Mouse (Mus musculus) hindbrain, embryonic 14.5 days (tissue): ENCODE results near the gene Arntl2. TPM values are rescaled to one million over a fixed set of nuclear protein-coding genes. Genes with fewer than 3 reads are reported as not detected.
"Not testable (repeated sequence)": the region's sequence is repeated elsewhere in the genome, so short reads cannot be mapped to it uniquely, and the experiment has no call there.

Experiments
- ATAC-seq: fragments of 200-750 bp; cut with Nextera tagmentation; 2 replicates; pipeline ENCODE4 v1.8.0; 2017; ENCODE audit warnings: moderate number of reproducible peaks, mild to moderate bottlenecking, moderate TSS enrichment, moderate library complexity; ENCODE audit not compliant: low FRiP score
- DNase-seq: peaks from one replicate; pipeline ENCODE4 v3.0.0-alpha.2; 2015; ENCODE audit warnings: low spot score
- H3K27ac ChIP-seq: fragments of 300-500 bp; sonication (generic); 2 replicates; pipeline ENCODE4 v1.5.1; 2014; ENCODE audit warnings: mild to moderate bottlenecking, moderate library complexity
- H3K27me3 ChIP-seq: fragments of 300-500 bp; sonication (generic); 2 replicates; pipeline ENCODE4 v1.6.1; 2014; ENCODE audit warnings: mild to moderate bottlenecking, low read length, mixed read lengths; ENCODE audit not compliant: control insufficient read depth, insufficient read depth
- H3K36me3 ChIP-seq: fragments of 300-500 bp; sonication (generic); replicated peaks from 2 replicates; pipeline ENCODE4 v1.6.1; 2014; ENCODE audit not compliant: control insufficient read depth, insufficient read depth
- H3K4me1 ChIP-seq: fragments of 300-500 bp; sonication (generic); replicated peaks from 2 replicates; pipeline ENCODE4 v1.6.1; 2014; ENCODE audit warnings: antibody characterized with exemption, low read length, mixed read lengths; ENCODE audit not compliant: control insufficient read depth, insufficient read depth
- H3K4me2 ChIP-seq: fragments of 300-500 bp; sonication (generic); replicated peaks from 2 replicates; pipeline ENCODE4 v1.6.1; 2014; ENCODE audit warnings: mild to moderate bottlenecking, moderate library complexity
- H3K4me3 ChIP-seq: fragments of 300-500 bp; sonication (generic); replicated peaks from 2 replicates; pipeline ENCODE4 v1.5.1; 2014; ENCODE audit warnings: mild to moderate bottlenecking, low read length
- H3K9ac ChIP-seq: fragments of 300-500 bp; sonication (generic); 2 replicates; pipeline ENCODE4 v1.6.1; 2014
- H3K9me3 ChIP-seq: fragments of 300-500 bp; sonication (generic); 2 replicates; pipeline ENCODE4 v1.6.1; 2016; ENCODE audit warnings: low read length; ENCODE audit not compliant: control insufficient read depth
- WGBS: fragments of 180-500 bp; shearing (Covaris S2); extraction: QIAGEN DNeasy Blood & Tissue Kit; methylation state at CpG from one replicate; pipeline ENCODE4 v1.1.7; 2014; 5-methylcytosine and 5-hydroxymethylcytosine counted together
- polyA plus RNA-seq: library from polyadenylated mRNA; unstranded; fragments of >200 nt; fragmentation: Nextera tagmentation; extraction: Ambion mirVana; gene quantifications from 2 replicates; pipeline ENCODE4 v1.2.1, GENCODE M21; 2014

The Arntl2 gene
- polyA plus RNA-seq, 1 experiment from 2014 or later: 2.5 TPM

DNA sequence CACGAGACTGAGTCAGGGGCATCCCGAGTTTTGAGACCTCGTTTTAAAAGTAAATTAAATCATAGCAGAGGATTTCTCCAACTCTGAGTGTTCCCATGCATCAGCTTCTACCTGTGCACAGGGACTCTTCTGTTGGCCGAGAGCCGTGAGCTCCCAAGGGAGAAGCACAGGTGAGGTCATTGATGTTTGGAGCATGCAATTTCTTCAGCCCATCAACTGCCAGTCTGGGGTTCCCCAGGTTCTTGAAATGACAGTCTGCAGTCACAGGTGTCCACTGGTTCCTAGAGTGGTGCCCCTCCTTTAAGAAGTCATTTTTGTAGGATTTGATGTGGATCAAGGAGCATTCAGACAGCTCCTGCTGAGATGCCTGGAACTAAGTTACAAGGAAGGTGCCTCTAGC lies 25.0 kb upstream of the Arntl2 start:
- no peak for ATAC-seq
- no peak overlapping the region for H3K4me3 ChIP-seq
- no peak overlapping the region for H3K27ac ChIP-seq
- no peaks in the 10 kb centered on the region for H3K27me3 ChIP-seq
- peaks cover 68% of the 10 kb centered on the region for H3K36me3 ChIP-seq
- H3K4me1 ChIP-seq: no peaks in the 10 kb centered on the region
- DNase-seq: no peak
- 90% methylated on average over 5 of the region's 5 CpGs for WGBS
- H3K9ac ChIP-seq: no peak overlapping the region
- no peak overlapping the region for H3K4me2 ChIP-seq
- no peaks in the 10 kb centered on the region for H3K9me3 ChIP-seq

DNA sequence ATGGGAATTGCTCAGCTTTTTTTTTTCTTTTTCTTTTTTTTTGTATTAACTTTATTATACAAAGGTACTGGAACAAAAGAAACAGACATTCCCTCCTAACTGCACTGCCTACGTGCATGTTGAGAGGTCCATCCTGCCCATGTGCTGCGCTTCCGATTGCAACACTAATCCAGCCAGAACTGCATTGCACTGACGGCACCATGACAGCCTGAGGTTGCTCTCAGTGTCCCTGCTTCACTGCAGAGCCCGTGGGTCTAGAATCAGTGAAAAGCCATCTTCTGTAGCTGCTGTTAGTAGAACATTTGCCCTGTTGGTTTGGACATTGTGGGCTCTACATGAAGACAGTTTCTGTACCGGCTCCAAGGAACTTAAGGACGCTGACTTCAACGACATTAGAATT lies 20.0 kb upstream of the Arntl2 start:
- not testable (repeated sequence) for H3K4me2 ChIP-seq, H3K9ac ChIP-seq, H3K9me3 ChIP-seq, DNase-seq, H3K27ac ChIP-seq, H3K4me3 ChIP-seq, H3K4me1 ChIP-seq, H3K27me3 ChIP-seq, ATAC-seq
- H3K36me3 ChIP-seq: peaks cover 38% of the 10 kb centered on the region
- WGBS: 80% methylated on average over 8 of the region's 8 CpGs

GRCm38 (mm10) chr6:146776610-146777389 lies 19.1 kb upstream of the Arntl2 start:
- H3K27me3 ChIP-seq: no peaks in the 10 kb centered on the region
- H3K4me2 ChIP-seq: no peak overlapping the region
- H3K9ac ChIP-seq: no peak overlapping the region
- 3% methylated on average over 2 of the region's 2 CpGs for WGBS
- no peaks in the 10 kb centered on the region for H3K4me1 ChIP-seq
- H3K9me3 ChIP-seq: no peaks in the 10 kb centered on the region
- no peak overlapping the region for H3K4me3 ChIP-seq
- no peak overlapping the region for H3K27ac ChIP-seq
- ATAC-seq: no peak
- DNase-seq: no peak
- H3K36me3 ChIP-seq: peaks cover 29% of the 10 kb centered on the region

DNA sequence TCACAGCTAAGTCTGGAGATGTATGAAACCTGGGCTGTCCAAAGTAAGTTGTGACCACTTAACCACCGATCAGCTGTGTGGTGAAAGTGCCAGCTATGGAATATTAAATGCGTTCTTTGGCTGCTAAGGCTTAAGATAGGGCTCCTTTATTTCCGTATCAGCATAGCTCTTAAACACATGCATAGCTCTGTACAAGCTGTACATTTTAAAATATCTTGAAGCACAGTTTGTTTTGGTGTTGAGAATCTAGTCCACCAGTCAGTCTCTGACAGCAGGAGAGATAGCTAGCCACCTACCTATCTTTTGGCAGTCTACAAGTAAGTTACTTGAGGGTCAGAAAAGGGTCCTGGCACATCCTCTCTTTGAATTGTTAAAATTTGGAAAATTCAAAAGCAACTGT lies 17.8 kb upstream of the Arntl2 start:
- H3K9me3 ChIP-seq: no peaks in the 10 kb centered on the region

DNA sequence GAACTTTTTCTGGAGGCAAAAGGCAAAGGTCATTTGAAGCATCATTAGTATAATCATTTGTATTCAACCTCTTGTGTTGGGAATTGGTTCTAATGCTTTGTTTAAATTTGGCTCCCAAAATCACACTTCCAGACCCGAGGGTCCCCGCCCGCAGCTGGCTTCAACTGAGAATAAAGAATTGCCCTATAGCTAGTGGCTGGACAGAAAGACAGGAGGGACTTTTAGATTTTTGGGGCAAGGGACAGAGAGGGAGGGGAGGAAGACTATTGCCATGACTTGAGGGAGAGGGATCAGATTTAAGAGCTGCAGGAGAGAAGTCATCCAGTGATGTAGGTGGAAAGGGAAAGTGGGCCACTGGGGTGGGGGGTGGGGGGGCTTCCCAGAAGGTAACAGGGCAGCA lies 14.3 kb upstream of the Arntl2 start:
- Histone ChIP-seq H3K27ac (no peak overlapping the region), H3K4me3 (no peak overlapping the region), H3K4me2 (no peak overlapping the region), H3K36me3 (peaks cover 2% of the 10 kb centered on the region; the same call in 1 of the 2 replicates), H3K4me1 (no peaks in the 10 kb centered on the region), H3K27me3 (no peaks in the 10 kb centered on the region), H3K9ac (no peak overlapping the region), H3K9me3 (peaks cover 11% of the 10 kb centered on the region; the same call in 1 of the 2 replicates)
- 82% methylated on average over 3 of the region's 3 CpGs for WGBS
- DNase-seq (no peak), ATAC-seq (no peak)

More for the DNA sequence above, 17.8 kb upstream of the Arntl2 start:
- H3K27ac ChIP-seq: no peak overlapping the region
- H3K4me2 ChIP-seq: no peak overlapping the region
- WGBS: over 99% methylated on average over 3 of the region's 3 CpGs
- no peaks in the 10 kb centered on the region for H3K4me1 ChIP-seq
- H3K27me3 ChIP-seq: no peaks in the 10 kb centered on the region
- DNase-seq (no peak), ATAC-seq (no peak)
- no peak overlapping the region for H3K9ac ChIP-seq
- H3K4me3 ChIP-seq: no peak overlapping the region
- peaks cover 23% of the 10 kb centered on the region for H3K36me3 ChIP-seq

GRCm38 (mm10) chr6:146793527-146793926 lies 2.3 kb upstream of the Arntl2 start:
- WGBS: 76% methylated on average over 3 of the region's 3 CpGs
- Histone ChIP-seq H3K9me3 (no peaks in the 10 kb centered on the region), H3K36me3 (no peaks in the 10 kb centered on the region), H3K9ac (no peak overlapping the region), H3K4me2 (no peak overlapping the region), H3K4me1 (peaks cover 14% of the 10 kb centered on the region), H3K27me3 (peaks cover 17% of the 10 kb centered on the region), H3K4me3 (no peak overlapping the region), H3K27ac (no peak overlapping the region)
- no peak for ATAC-seq
- no peak for DNase-seq

DNA sequence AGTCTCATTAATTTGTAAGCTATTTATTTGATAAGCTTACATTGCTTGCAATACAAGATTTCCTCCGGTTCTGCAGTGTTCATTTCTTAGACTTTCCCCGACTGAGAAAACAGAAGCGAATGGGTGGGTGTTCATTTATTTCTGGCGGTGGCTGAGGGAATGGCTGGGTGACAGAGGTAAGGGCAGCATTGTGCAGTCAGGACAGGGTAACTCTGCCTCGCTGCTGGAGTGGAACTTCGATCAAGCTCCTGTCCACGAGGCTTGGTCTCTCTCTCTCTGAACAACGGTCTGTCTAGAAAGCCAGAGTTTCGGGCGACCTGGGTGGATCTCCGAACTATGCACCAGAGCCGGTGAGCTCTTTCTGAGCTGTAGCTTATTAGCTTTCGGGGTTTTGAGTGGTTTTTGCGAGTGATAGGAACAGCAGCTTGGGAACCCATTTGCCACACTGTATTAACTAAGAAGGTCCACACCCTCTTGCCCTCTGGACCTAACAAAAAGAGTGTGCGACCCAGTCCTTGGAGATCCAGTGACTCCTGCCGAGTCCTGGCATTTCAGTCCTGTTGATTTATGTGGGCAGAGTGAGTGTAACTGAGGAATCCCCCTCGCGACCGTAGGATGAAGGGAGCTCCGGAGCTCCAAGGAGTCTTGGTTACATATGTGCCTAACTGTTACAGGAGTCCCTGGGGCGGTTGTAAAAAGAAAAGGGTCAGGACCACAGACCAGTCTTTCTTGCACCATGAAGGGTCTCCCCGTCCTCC lies 510 bp upstream of the Arntl2 start:
- peak overlapping the region; percentile 96 for H3K4me2 ChIP-seq
- WGBS: 22% methylated on average over 22 of the region's 22 CpGs
- ATAC-seq: peak; percentile 35; the same call in 1 of the 2 replicates

DNA sequence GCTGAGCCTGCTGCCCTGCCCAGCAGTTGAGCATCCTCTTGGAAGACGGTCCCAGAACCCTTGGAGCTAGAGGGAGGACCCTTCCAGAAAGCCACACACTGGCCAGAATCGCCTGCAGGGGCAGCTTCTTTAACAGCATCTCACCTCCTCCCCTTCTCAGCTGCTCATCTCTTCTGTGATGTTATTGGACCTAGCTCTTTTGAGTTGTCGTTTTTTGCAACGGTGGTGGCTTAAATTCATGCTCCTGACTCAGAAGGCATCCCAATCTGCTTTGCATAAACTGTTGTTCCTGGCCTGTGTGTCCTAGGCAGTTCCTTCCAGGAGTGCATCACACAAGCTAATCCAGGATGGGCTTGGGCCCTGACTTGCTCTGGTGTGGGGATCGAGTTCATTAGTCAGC lies 1.6 kb downstream of the Arntl2 start:
- Histone ChIP-seq H3K9me3 (no peaks in the 10 kb centered on the region), H3K4me1 (peaks cover 14% of the 10 kb centered on the region), H3K9ac (no peak overlapping the region), H3K4me2 (no peak overlapping the region), H3K27ac (no peak overlapping the region), H3K36me3 (no peaks in the 10 kb centered on the region), H3K27me3 (peaks cover 17% of the 10 kb centered on the region), H3K4me3 (no peak overlapping the region)
- ATAC-seq (no peak), DNase-seq (no peak)
- WGBS: 63% methylated on average over 5 of the region's 5 CpGs

More for the DNA sequence above, 510 bp upstream of the Arntl2 start:
- no peaks in the 10 kb centered on the region for H3K9me3 ChIP-seq
- H3K27me3 ChIP-seq: peaks cover 17% of the 10 kb centered on the region
- H3K36me3 ChIP-seq: no peaks in the 10 kb centered on the region
- peaks cover 14% of the 10 kb centered on the region for H3K4me1 ChIP-seq
- DNase-seq: no peak
- H3K4me3 ChIP-seq: peak overlapping the region; percentile 48
- H3K27ac ChIP-seq: no peak overlapping the region
- peak overlapping the region; percentile 67 for H3K9ac ChIP-seq

GRCm38 (mm10) chr6:146809991-146810390 lies 14.1 kb downstream of the Arntl2 start:
- 92% methylated on average over 6 of the region's 6 CpGs for WGBS
- no peaks in the 10 kb centered on the region for H3K4me1 ChIP-seq
- no peaks in the 10 kb centered on the region; the same call in 1 of the 2 replicates for H3K36me3 ChIP-seq
- H3K27ac ChIP-seq: no peak overlapping the region
- no peak overlapping the region for H3K4me2 ChIP-seq
- no peaks in the 10 kb centered on the region for H3K9me3 ChIP-seq
- ATAC-seq (no peak), DNase-seq (no peak)
- no peaks in the 10 kb centered on the region for H3K27me3 ChIP-seq
- H3K9ac ChIP-seq: no peak overlapping the region
- no peak overlapping the region for H3K4me3 ChIP-seq
